Mouse (Mus musculus): ENCODE data around the gene Hivep2. TPM values are rescaled to one million over a fixed set of nuclear protein-coding genes. Genes with fewer than 3 reads are reported as not detected.

Gene Hivep2
- polyA plus RNA-seq, 1 experiment from 2014 or later = 11.7 TPM

GRCm38 (mm10) chr10:13993411-13993810 lies 27.5 kb downstream of the Hivep2 start:
- WGBS = 93% methylated on average over 6 of the region's 6 CpGs

GRCm38 (mm10) chr10:13997336-13997735 lies 31.5 kb downstream of the Hivep2 start:
- no peak overlapping the region for H3K4me3 ChIP-seq (replicated peaks)
- H3K36me3 ChIP-seq = no peaks in the 10 kb centered on the region
- no peaks in the 10 kb centered on the region for H3K9me3 ChIP-seq (replicated peaks)
- no peaks in the 10 kb centered on the region for H3K27me3 ChIP-seq (replicated peaks)
- 74% methylated on average over 4 of the region's 4 CpGs for WGBS
- no peak overlapping the region for H3K9ac ChIP-seq (replicated peaks)
- no peak overlapping the region for H3K27ac ChIP-seq (replicated peaks)
- no peaks in the 10 kb centered on the region for H3K4me1 ChIP-seq
- no peak for ATAC-seq (ENCODE audit: low FRiP score)
- no peak overlapping the region for H3K4me2 ChIP-seq

More at GRCm38 (mm10) chr10:13993411-13993810, 27.5 kb downstream of the Hivep2 start:
- no peak for ATAC-seq (ENCODE audit: low FRiP score)
- Histone ChIP-seq H3K27ac (replicated peaks) (no peak overlapping the region), H3K27me3 (replicated peaks) (no peaks in the 10 kb centered on the region), H3K4me1 (no peaks in the 10 kb centered on the region), H3K4me3 (replicated peaks) (no peak overlapping the region), H3K9ac (replicated peaks) (no peak overlapping the region), H3K9me3 (replicated peaks) (no peaks in the 10 kb centered on the region), H3K36me3 (no peaks in the 10 kb centered on the region), H3K4me2 (no peak overlapping the region)

GRCm38 (mm10) chr10:14004769-14005517 lies 39.1 kb downstream of the Hivep2 start:
- H3K4me1 ChIP-seq = peaks cover 4% of the 10 kb centered on the region; the same call in 1 of the 2 replicates
- WGBS = 38% methylated on average over 4 of the region's 4 CpGs
- H3K36me3 ChIP-seq = no peaks in the 10 kb centered on the region
- no peak overlapping the region for H3K4me2 ChIP-seq
- no peak overlapping the region for H3K9ac ChIP-seq (replicated peaks)
- no peak for ATAC-seq (ENCODE audit: low FRiP score)
- H3K27me3 ChIP-seq (replicated peaks) = no peaks in the 10 kb centered on the region
- H3K4me3 ChIP-seq (replicated peaks) = no peak overlapping the region
- no peaks in the 10 kb centered on the region for H3K9me3 ChIP-seq (replicated peaks)
- no peak overlapping the region for H3K27ac ChIP-seq (replicated peaks)

- ATAC-seq (ENCODE audit: low FRiP score) = no peak
- Histone ChIP-seq H3K9me3 (replicated peaks) (no peaks in the 10 kb centered on the region), H3K4me2 (no peak overlapping the region), H3K4me1 (peaks cover 2% of the 10 kb centered on the region; the same call in 1 of the 2 replicates), H3K9ac (replicated peaks) (no peak overlapping the region), H3K36me3 (no peaks in the 10 kb centered on the region), H3K4me3 (replicated peaks) (no peak overlapping the region), H3K27me3 (replicated peaks) (no peaks in the 10 kb centered on the region), H3K27ac (replicated peaks) (no peak overlapping the region)
- 86% methylated on average over 2 of the region's 2 CpGs for WGBS
These were observed 43.8 kb downstream of the Hivep2 start for GRCm38 (mm10) chr10:14009721-14010120.

- H3K36me3 ChIP-seq = no peaks in the 10 kb centered on the region
- H3K27me3 ChIP-seq (replicated peaks) = no peaks in the 10 kb centered on the region
- H3K9ac ChIP-seq (replicated peaks) = no peak overlapping the region
- 52% methylated on average over 13 of the region's 13 CpGs for WGBS
- no peak for ATAC-seq (ENCODE audit: low FRiP score)
- no peak overlapping the region for H3K4me3 ChIP-seq (replicated peaks)
- peaks cover 22% of the 10 kb centered on the region for H3K4me1 ChIP-seq
- no peaks in the 10 kb centered on the region for H3K9me3 ChIP-seq (replicated peaks)
- H3K4me2 ChIP-seq = no peak overlapping the region
- H3K27ac ChIP-seq (replicated peaks) = no peak overlapping the region
These were observed 50.6 kb downstream of the Hivep2 start for GRCm38 (mm10) chr10:14016287-14016970.

- no peak overlapping the region for H3K27ac ChIP-seq (replicated peaks)
- H3K4me2 ChIP-seq = 0 out of 2 replicates have a peak overlapping the region, but pooled peaks have one; percentile 50
- H3K9me3 ChIP-seq (replicated peaks) = no peaks in the 10 kb centered on the region
- no peak for ATAC-seq (ENCODE audit: low FRiP score)
- 48% methylated on average over 2 of the region's 2 CpGs for WGBS
- H3K9ac ChIP-seq (replicated peaks) = no peak overlapping the region
- H3K4me1 ChIP-seq = peaks cover 22% of the 10 kb centered on the region
- H3K36me3 ChIP-seq = no peaks in the 10 kb centered on the region
- H3K27me3 ChIP-seq (replicated peaks) = no peaks in the 10 kb centered on the region
- H3K4me3 ChIP-seq (replicated peaks) = no peak overlapping the region
These were observed 51.5 kb downstream of the Hivep2 start for GRCm38 (mm10) chr10:14017338-14017737.

GRCm38 (mm10) chr10:14017822-14018364 lies 52.0 kb downstream of the Hivep2 start:
- Histone ChIP-seq H3K4me2 (peak overlapping the region; percentile 50), H3K9ac (replicated peaks) (no peak overlapping the region), H3K4me1 (peaks cover 22% of the 10 kb centered on the region), H3K27me3 (replicated peaks) (no peaks in the 10 kb centered on the region), H3K36me3 (no peaks in the 10 kb centered on the region), H3K9me3 (replicated peaks) (no peaks in the 10 kb centered on the region), H3K4me3 (replicated peaks) (peak overlapping the region; percentile 27), H3K27ac (replicated peaks) (peak overlapping the region; percentile 61)
- ATAC-seq (ENCODE audit: low FRiP score) = peak; percentile 67
- WGBS = 4% methylated on average over 12 of the region's 12 CpGs

- peaks cover 22% of the 10 kb centered on the region for H3K4me1 ChIP-seq
- H3K4me2 ChIP-seq = peak overlapping the region; percentile 50
- H3K9me3 ChIP-seq (replicated peaks) = no peaks in the 10 kb centered on the region
- H3K27me3 ChIP-seq (replicated peaks) = no peaks in the 10 kb centered on the region
- H3K36me3 ChIP-seq = no peaks in the 10 kb centered on the region
- H3K4me3 ChIP-seq (replicated peaks) = no peak overlapping the region
- no peak overlapping the region for H3K27ac ChIP-seq (replicated peaks)
- H3K9ac ChIP-seq (replicated peaks) = no peak overlapping the region
- 44% methylated on average over 7 of the region's 7 CpGs for WGBS
- no peak for ATAC-seq (ENCODE audit: low FRiP score)
These were observed 52.8 kb downstream of the Hivep2 start for GRCm38 (mm10) chr10:14018672-14019071.

- WGBS = 65% methylated on average over 3 of the region's 3 CpGs
- H3K36me3 ChIP-seq = no peaks in the 10 kb centered on the region
These were observed 53.3 kb downstream of the Hivep2 start for GRCm38 (mm10) chr10:14019198-14019597.

GRCm38 (mm10) chr10:14020253-14020652 lies 54.4 kb downstream of the Hivep2 start:
- H3K36me3 ChIP-seq = no peaks in the 10 kb centered on the region
- H3K9me3 ChIP-seq (replicated peaks) = no peaks in the 10 kb centered on the region
- H3K27me3 ChIP-seq (replicated peaks) = no peaks in the 10 kb centered on the region
- no peak overlapping the region for H3K4me2 ChIP-seq
- 46% methylated on average over 7 of the region's 7 CpGs for WGBS
- H3K4me3 ChIP-seq (replicated peaks) = no peak overlapping the region
- no peak overlapping the region for H3K27ac ChIP-seq (replicated peaks)
- peaks cover 27% of the 10 kb centered on the region for H3K4me1 ChIP-seq
- ATAC-seq (ENCODE audit: low FRiP score) = no peak
- no peak overlapping the region for H3K9ac ChIP-seq (replicated peaks)

More at GRCm38 (mm10) chr10:14019198-14019597, 53.3 kb downstream of the Hivep2 start:
- no peaks in the 10 kb centered on the region for H3K9me3 ChIP-seq (replicated peaks)
- no peaks in the 10 kb centered on the region for H3K27me3 ChIP-seq (replicated peaks)
- ATAC-seq (ENCODE audit: low FRiP score) = no peak
- H3K27ac ChIP-seq (replicated peaks) = no peak overlapping the region
- H3K9ac ChIP-seq (replicated peaks) = no peak overlapping the region
- H3K4me3 ChIP-seq (replicated peaks) = no peak overlapping the region
- no peak overlapping the region for H3K4me2 ChIP-seq
- peaks cover 22% of the 10 kb centered on the region for H3K4me1 ChIP-seq

- WGBS = 74% methylated on average over 7 of the region's 7 CpGs
- no peak overlapping the region for H3K4me3 ChIP-seq (replicated peaks)
- H3K9ac ChIP-seq (replicated peaks) = no peak overlapping the region
- no peaks in the 10 kb centered on the region for H3K9me3 ChIP-seq (replicated peaks)
- ATAC-seq (ENCODE audit: low FRiP score) = no peak
- no peak overlapping the region for H3K27ac ChIP-seq (replicated peaks)
- no peaks in the 10 kb centered on the region for H3K27me3 ChIP-seq (replicated peaks)
- no peak overlapping the region for H3K4me2 ChIP-seq
- peaks cover 11% of the 10 kb centered on the region; the same call in 1 of the 2 replicates for H3K4me1 ChIP-seq
- no peaks in the 10 kb centered on the region for H3K36me3 ChIP-seq
These were observed 59.1 kb downstream of the Hivep2 start for GRCm38 (mm10) chr10:14024971-14025370.

GRCm38 (mm10) chr10:14027751-14028150 lies 61.9 kb downstream of the Hivep2 start:
- Histone ChIP-seq H3K36me3 (no peaks in the 10 kb centered on the region), H3K4me1 (0 out of 2 replicates have a peak, but pooled peaks cover 6% of the 10 kb centered on the region), H3K4me2 (no peak overlapping the region), H3K9ac (replicated peaks) (no peak overlapping the region), H3K4me3 (replicated peaks) (no peak overlapping the region), H3K27ac (replicated peaks) (no peak overlapping the region), H3K9me3 (replicated peaks) (no peaks in the 10 kb centered on the region), H3K27me3 (replicated peaks) (no peaks in the 10 kb centered on the region)
- WGBS = 82% methylated on average over 1 of the region's 1 CpGs
- ATAC-seq (ENCODE audit: low FRiP score) = no peak
